Mouse (Mus musculus): ENCODE measurements around the gene Rsph1.

GRCm38 (mm10) chr17:31282687-31283053 lies 5.5 kb upstream of the Rsph1 start:
- TF ChIP-seq CTCF (IDR thresholded peaks at IDR 0.05; ENCODE audit: extremely low read depth, insufficient read depth, insufficient read length, insufficient replicate concordance) (no peak), POLR2A (IDR thresholded peaks at IDR 0.05; ENCODE audit: low read depth, low read length) (no peak)

Data from spleen, adult 2 months (tissue).